Mouse (Mus musculus) bone marrow macrophage, adult 2 months (primary cell): ENCODE measurements around the gene Snapc4. TPM values are rescaled to one million over a fixed set of nuclear protein-coding genes. Genes with fewer than 3 reads are reported as not detected.

Experiments
- H3K27ac ChIP-seq: 2 replicates; pipeline ENCODE4 v1.5.1; 2012; ENCODE audit warnings: low read depth, low read length; ENCODE audit not compliant: insufficient read depth
- H3K4me1 ChIP-seq: 2 replicates; pipeline ENCODE4 v1.6.1; 2012; ENCODE audit warnings: low read length; ENCODE audit not compliant: control insufficient read depth, insufficient read depth
- H3K4me3 ChIP-seq: 2 replicates; pipeline ENCODE4 v1.5.1; 2012; ENCODE audit warnings: mild to moderate bottlenecking, low read length, moderate library complexity; ENCODE audit not compliant: insufficient read depth
- CTCF ChIP-seq: IDR thresholded peaks from 2 replicates; pipeline ENCODE4 v1.5.1; 2012; ENCODE audit warnings: low read depth, mild to moderate bottlenecking, low read length, moderate library complexity
- POLR2A ChIP-seq: IDR thresholded peaks from 2 replicates; pipeline ENCODE4 v1.6.1; 2012; ENCODE audit warnings: mild to moderate bottlenecking, low read depth, low read length, borderline replicate concordance
- polyA plus RNA-seq: library from polyadenylated mRNA; stranded (reverse); fragments of >200 nt; gene quantifications from 2 replicates; pipeline ENCODE4 v1.2.4, GENCODE M21; 2012; ENCODE audit not compliant: missing spikeins, insufficient read depth, insufficient read length

The Snapc4 gene
- polyA plus RNA-seq, 1 experiment, result 16.3 TPM

- no peak overlapping the region for H3K4me3 ChIP-seq
- no peaks in the 10 kb centered on the region for H3K4me1 ChIP-seq
- TF ChIP-seq POLR2A, result no peak
- peak; percentile 93 for TF ChIP-seq CTCF
- no peak overlapping the region for H3K27ac ChIP-seq
Observed at GRCm38 (mm10) chr2:26325386-26326181, 54.9 kb downstream of the Snapc4 start.

- Histone ChIP-seq H3K27ac (no peak overlapping the region), H3K4me3 (no peak overlapping the region), H3K4me1 (no peaks in the 10 kb centered on the region)
- TF ChIP-seq POLR2A (no peak), CTCF (0 out of 2 replicates have a peak, but pooled peaks have one; percentile 8)
Observed at GRCm38 (mm10) chr2:26324917-26325316, 55.5 kb downstream of the Snapc4 start.

GRCm38 (mm10) chr2:26323589-26324325 lies 56.7 kb downstream of the Snapc4 start:
- Histone ChIP-seq H3K4me3 (no peak overlapping the region), H3K27ac (no peak overlapping the region), H3K4me1 (no peaks in the 10 kb centered on the region)
- no peak for TF ChIP-seq CTCF
- no peak for TF ChIP-seq POLR2A

GRCm38 (mm10) chr2:26320245-26321185 lies 59.9 kb downstream of the Snapc4 start:
- Histone ChIP-seq H3K4me1 (peaks cover 6% of the 10 kb centered on the region; the same call in 1 of the 2 replicates), H3K4me3 (no peak overlapping the region), H3K27ac (no peak overlapping the region)
- TF ChIP-seq POLR2A, result no peak
- no peak for TF ChIP-seq CTCF

GRCm38 (mm10) chr2:26319519-26320244 lies 60.8 kb downstream of the Snapc4 start:
- H3K4me3 ChIP-seq, result no peak overlapping the region
- no peak overlapping the region for H3K27ac ChIP-seq
- H3K4me1 ChIP-seq, result peaks cover 6% of the 10 kb centered on the region; the same call in 1 of the 2 replicates
- TF ChIP-seq POLR2A, result no peak
- no peak for TF ChIP-seq CTCF

- TF ChIP-seq CTCF (no peak), POLR2A (no peak)
- Histone ChIP-seq H3K27ac (no peak overlapping the region), H3K4me3 (no peak overlapping the region), H3K4me1 (peaks cover 6% of the 10 kb centered on the region; the same call in 1 of the 2 replicates)
Observed at GRCm38 (mm10) chr2:26319109-26319508, 61.3 kb downstream of the Snapc4 start.

GRCm38 (mm10) chr2:26317991-26318672 lies 62.3 kb downstream of the Snapc4 start:
- H3K4me3 ChIP-seq, result no peak overlapping the region
- TF ChIP-seq POLR2A (no peak), CTCF (no peak)
- no peak overlapping the region for H3K27ac ChIP-seq
- peaks cover 6% of the 10 kb centered on the region; the same call in 1 of the 2 replicates for H3K4me1 ChIP-seq

GRCm38 (mm10) chr2:26317371-26317770 lies 63.1 kb downstream of the Snapc4 start:
- TF ChIP-seq POLR2A (no peak), CTCF (no peak)
- Histone ChIP-seq H3K27ac (no peak overlapping the region), H3K4me1 (peaks cover 6% of the 10 kb centered on the region; the same call in 1 of the 2 replicates), H3K4me3 (no peak overlapping the region)
